8 mouse cellular contexts compared by ENCODE assay signal in the genomic region with DNA sequence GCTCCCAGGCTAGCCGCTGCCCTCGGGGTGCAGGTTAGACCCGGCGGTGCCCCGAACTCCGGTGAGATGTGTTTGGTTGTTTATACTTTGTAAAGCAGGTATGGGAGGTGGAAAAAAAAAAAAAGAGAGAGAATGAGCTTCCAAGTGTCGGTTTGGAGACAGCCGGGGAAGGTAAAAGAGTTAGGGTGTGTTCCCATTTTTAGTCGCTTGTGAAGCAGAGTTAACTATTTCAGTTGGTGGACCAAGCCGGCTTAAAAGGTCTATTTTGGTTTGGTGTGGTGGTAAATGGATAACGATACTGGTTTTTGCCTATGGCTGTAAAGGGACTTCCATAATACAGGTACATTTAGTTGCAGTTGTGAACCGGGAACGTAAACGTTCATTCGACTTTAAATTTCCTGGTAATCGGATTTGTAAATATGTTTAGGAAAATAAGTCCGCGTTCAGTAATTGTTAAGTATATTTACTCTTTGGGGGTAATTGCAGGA. TPM values are rescaled to one million over a fixed set of nuclear protein-coding genes. Genes with fewer than 3 reads are reported as not detected.
DNase-seq lines count a peak whose midpoint lies in the region; ATAC-seq lines count a peak whose summit lies in the region.

No protein-coding gene starts in this region.

- peak overlapping the region; percentile 65 for H3K4me2 ChIP-seq in heart, embryonic 16.5 days (ENCODE audit: low read depth, low read length)
- peak overlapping the region; percentile 41 for H3K4me2 ChIP-seq in hindbrain, embryonic 11.5 days (replicated peaks; ENCODE audit: low read depth, low read length)

- H3K36me3 ChIP-seq in heart, embryonic 16.5 days (ENCODE audit: control insufficient read depth, insufficient read depth), result no peaks in the 10 kb centered on the region
- no peaks in the 10 kb centered on the region for H3K36me3 ChIP-seq in hindbrain, embryonic 11.5 days (ENCODE audit: control insufficient read depth, insufficient read depth, low read length)
- peaks cover 3% of the 10 kb centered on the region; the same call in 1 of the 2 replicates for H3K36me3 ChIP-seq in midbrain, embryonic 10.5 days

- no peak; the same call in 1 of the 2 replicates for ATAC-seq in heart, embryonic 16.5 days (replicated peaks; ENCODE audit: extremely low read depth, insufficient read depth, low FRiP score)
- no peak for ATAC-seq in hindbrain, embryonic 11.5 days (ENCODE audit: low FRiP score)

- under 1% methylated on average over 18 of the region's 18 CpGs for WGBS in heart, embryonic 16.5 days
- 2% methylated on average over 18 of the region's 18 CpGs for WGBS in hindbrain, embryonic 11.5 days
- 1% methylated on average over 18 of the region's 18 CpGs for WGBS in midbrain, embryonic 10.5 days

- H3K4me1 ChIP-seq in heart, embryonic 16.5 days (ENCODE audit: control insufficient read depth, insufficient read depth, low read length), result peaks cover 34% of the 10 kb centered on the region
- H3K4me1 ChIP-seq in hindbrain, embryonic 11.5 days (replicated peaks; ENCODE audit: control insufficient read depth, insufficient read depth, low read length), result no peaks in the 10 kb centered on the region; the same call in 1 of the 2 replicates
- H3K4me1 ChIP-seq in midbrain, embryonic 10.5 days, result peaks cover 25% of the 10 kb centered on the region

- H3K9me3 ChIP-seq in heart, embryonic 16.5 days (replicated peaks; ENCODE audit: control insufficient read depth, low read length), result peaks cover 10% of the 10 kb centered on the region
- no peaks in the 10 kb centered on the region for H3K9me3 ChIP-seq in hindbrain, embryonic 11.5 days (ENCODE audit: control insufficient read depth, low read length)
- peaks cover 11% of the 10 kb centered on the region for H3K9me3 ChIP-seq in midbrain, embryonic 10.5 days (replicated peaks)

- DNase-seq in heart, adult 11 months, result no peak
- peak; percentile 17 for DNase-seq in Muller cell, postnatal 12 days (ENCODE audit: inconsistent ontology term)
- no peak for DNase-seq in hindbrain, embryonic 11.5 days (ENCODE audit: low spot score)
- DNase-seq in midbrain, embryonic 10.5 days (ENCODE audit: low spot score), result no peak
- no peak for DNase-seq in adrenal gland, adult 18-20 months (ENCODE audit: low spot score in 2 of 2)
- no peak for DNase-seq in urinary bladder, postnatal 25 days (ENCODE audit: low spot score)
- DNase-seq in kidney, postnatal 4 days, result no peak

- peak overlapping the region; percentile 100 for H3K27ac ChIP-seq in heart, embryonic 16.5 days (ENCODE audit: low read length)
- peak overlapping the region; percentile 100 for H3K27ac ChIP-seq in hindbrain, embryonic 11.5 days (ENCODE audit: low read depth, low read length)
- H3K27ac ChIP-seq in midbrain, embryonic 10.5 days (replicated peaks), result peak overlapping the region; percentile 100

- H3K9ac ChIP-seq in heart, embryonic 16.5 days (ENCODE audit: low read length), result peak overlapping the region; percentile 100
- H3K9ac ChIP-seq in hindbrain, embryonic 11.5 days (ENCODE audit: low read depth, low read length), result peak overlapping the region; percentile 100

- H3K4me3 ChIP-seq in heart, embryonic 16.5 days (ENCODE audit: low read length), result peak overlapping the region; percentile 98
- H3K4me3 ChIP-seq in hindbrain, embryonic 11.5 days (ENCODE audit: low read depth, low read length), result peak overlapping the region; percentile 95
- peak overlapping the region; percentile 98 for H3K4me3 ChIP-seq in midbrain, embryonic 10.5 days

- H3K27me3 ChIP-seq in heart, embryonic 16.5 days (ENCODE audit: control insufficient read depth, insufficient read depth, low read length), result no peaks in the 10 kb centered on the region
- no peaks in the 10 kb centered on the region for H3K27me3 ChIP-seq in hindbrain, embryonic 11.5 days (ENCODE audit: control insufficient read depth, insufficient read depth, low read length)
- no peaks in the 10 kb centered on the region for H3K27me3 ChIP-seq in midbrain, embryonic 10.5 days (ENCODE audit: low read depth, poor library complexity, severe bottlenecking)

RNA-seq across cellular contexts. Expression of a gene that starts 1.4 kb away (rescaled TPM):
- polyA plus RNA-seq in heart, embryonic 16.5 days (2015; fragmentation: Nextera tagmentation; extraction: Ambion mirVana), result 30.4 and 32.0 TPM in 2 replicates
- polyA plus RNA-seq in hindbrain, embryonic 11.5 days (2014; fragmentation: Nextera tagmentation; extraction: Ambion mirVana), result 72.3 and 88.1 TPM in 2 replicates
- polyA plus RNA-seq in midbrain, embryonic 10.5 days (2016; fragmentation: Nextera tagmentation; extraction: Ambion mirVana), result 43.1 and 47.9 TPM in 2 replicates
- 100 to 1,000 TPM in 1 of 2 experiments, 10 to 100 TPM in 1; 99.2 to 111 TPM for total RNA-seq in adrenal gland, adult 18-20 months (2021)

RNA-seq across cellular contexts. Expression of a gene that starts 55.4 kb away (rescaled TPM):
- polyA plus RNA-seq in heart, embryonic 16.5 days (2015; fragmentation: Nextera tagmentation; extraction: Ambion mirVana), result 32.1 and 37.9 TPM in 2 replicates
- polyA plus RNA-seq in hindbrain, embryonic 11.5 days (2014; fragmentation: Nextera tagmentation; extraction: Ambion mirVana), result 5.6 and 7.2 TPM in 2 replicates
- polyA plus RNA-seq in midbrain, embryonic 10.5 days (2016; fragmentation: Nextera tagmentation; extraction: Ambion mirVana), result 8.3 and 10.4 TPM in 2 replicates
- 10 to 100 TPM; 58.1 to 81.5 TPM for total RNA-seq in adrenal gland, adult 18-20 months (2021)
